Mouse (Mus musculus) forebrain, embryonic 13.5 days (tissue): ENCODE data around the gene Naglu. TPM values are rescaled to one million over a fixed set of nuclear protein-coding genes. Genes with fewer than 3 reads are reported as not detected.

ENCODE experiments used
- ATAC-seq: fragments of 200-750 bp; cut with Nextera tagmentation; 2 replicates; pipeline ENCODE4 v1.8.0; 2017
- H3K27ac ChIP-seq: fragments of 300-500 bp; sonication (generic); 2 replicates; pipeline ENCODE4 v1.5.1; 2015; ENCODE audit warnings: inconsistent platforms, mild to moderate bottlenecking, moderate library complexity
- H3K27me3 ChIP-seq: fragments of 300-500 bp; sonication (generic); 2 replicates; pipeline ENCODE4 v1.6.1; 2015; ENCODE audit warnings: mild to moderate bottlenecking, inconsistent platforms
- H3K36me3 ChIP-seq: fragments of 300-500 bp; sonication (generic); 2 replicates; pipeline ENCODE4 v1.6.1; 2015; ENCODE audit warnings: mild to moderate bottlenecking, inconsistent platforms; ENCODE audit not compliant: poor library complexity, severe bottlenecking
- H3K4me1 ChIP-seq: fragments of 300-500 bp; sonication (generic); 2 replicates; pipeline ENCODE4 v1.6.1; 2015; ENCODE audit warnings: inconsistent platforms
- H3K4me2 ChIP-seq: fragments of 300-500 bp; sonication (generic); 2 replicates; pipeline ENCODE4 v1.6.1; 2015; ENCODE audit warnings: inconsistent platforms, mild to moderate bottlenecking, moderate library complexity
- H3K4me3 ChIP-seq: fragments of 300-500 bp; sonication (generic); 2 replicates; pipeline ENCODE4 v1.5.1; 2015; ENCODE audit warnings: mild to moderate bottlenecking, inconsistent platforms
- H3K9ac ChIP-seq: fragments of 300-500 bp; sonication (generic); 2 replicates; pipeline ENCODE4 v1.6.1; 2015; ENCODE audit warnings: mild to moderate bottlenecking, inconsistent platforms
- H3K9me3 ChIP-seq: fragments of 300-500 bp; sonication (generic); replicated peaks from 2 replicates; pipeline ENCODE4 v1.6.1; 2016; ENCODE audit warnings: inconsistent platforms
- WGBS: fragments of 180-500 bp; shearing (Covaris S2); methylation state at CpG from one replicate; pipeline ENCODE4 v1.1.7; 2015; 5-methylcytosine and 5-hydroxymethylcytosine counted together
- polyA plus RNA-seq: library from polyadenylated mRNA; unstranded; fragments of >200 nt; fragmentation: Nextera tagmentation; extraction: Ambion mirVana; gene quantifications from 2 replicates; pipeline ENCODE4 v1.2.1, GENCODE M21; 2015

Naglu gene
- polyA plus RNA-seq, 1 experiment from 2014 or later: 4.8 TPM

- no peak overlapping the region for H3K9ac ChIP-seq
- H3K27me3 ChIP-seq: peaks cover 7% of the 10 kb centered on the region; the same call in 1 of the 2 replicates
- peaks cover 20% of the 10 kb centered on the region for H3K4me1 ChIP-seq
- H3K4me3 ChIP-seq: no peak overlapping the region
- 76% methylated on average over 14 of the region's 14 CpGs for WGBS
- no peak for ATAC-seq
- H3K27ac ChIP-seq: no peak overlapping the region
- no peak overlapping the region for H3K4me2 ChIP-seq
- no peaks in the 10 kb centered on the region for H3K9me3 ChIP-seq
- H3K36me3 ChIP-seq: no peaks in the 10 kb centered on the region
Observed at GRCm38 (mm10) chr11:101071810-101072428, 2.1 kb downstream of the Naglu start.

GRCm38 (mm10) chr11:101078121-101078520, 8.3 kb downstream of the Naglu start, which contains the start of gene Hsd17b1:
Gene Hsd17b1, plus strand, starts transcription at chr11:101078411.
- Histone ChIP-seq H3K27ac (no peak within 1 kb of the TSS), H3K36me3 (no peaks in the 10 kb centered on the region), H3K27me3 (peaks cover 53% of the 10 kb centered on the region), H3K9me3 (no peaks in the 10 kb centered on the region), H3K4me2 (no peak within 1 kb of the TSS), H3K4me1 (peaks cover 10% of the 10 kb centered on the region), H3K9ac (no peak within 1 kb of the TSS), H3K4me3 (no peak within 1 kb of the TSS)
- ATAC-seq: no peak
- 71% methylated on average over 9 of the region's 9 CpGs for WGBS

- no peak for ATAC-seq
- Histone ChIP-seq H3K9ac (0 out of 2 replicates have a peak overlapping the region, but pooled peaks have one; percentile 12), H3K4me3 (no peak overlapping the region), H3K4me1 (peaks cover 22% of the 10 kb centered on the region), H3K9me3 (no peaks in the 10 kb centered on the region), H3K36me3 (peaks cover 3% of the 10 kb centered on the region; the same call in 1 of the 2 replicates), H3K4me2 (peak overlapping the region; percentile 14; the same call in 1 of the 2 replicates), H3K27me3 (peaks cover 53% of the 10 kb centered on the region), H3K27ac (no peak overlapping the region)
- 2% methylated on average over 27 of the region's 27 CpGs for WGBS
Observed at GRCm38 (mm10) chr11:101079746-101080145, 9.9 kb downstream of the Naglu start.

- no peak overlapping the region for H3K4me3 ChIP-seq
- no peaks in the 10 kb centered on the region for H3K9me3 ChIP-seq
- H3K27me3 ChIP-seq: peaks cover 53% of the 10 kb centered on the region
- ATAC-seq: no peak
- peaks cover 9% of the 10 kb centered on the region; the same call in 1 of the 2 replicates for H3K36me3 ChIP-seq
- 60% methylated on average over 5 of the region's 5 CpGs for WGBS
- no peak overlapping the region for H3K9ac ChIP-seq
- peaks cover 22% of the 10 kb centered on the region for H3K4me1 ChIP-seq
- no peak overlapping the region for H3K4me2 ChIP-seq
- no peak overlapping the region for H3K27ac ChIP-seq
Observed at GRCm38 (mm10) chr11:101080421-101080820, 10.6 kb downstream of the Naglu start.

GRCm38 (mm10) chr11:101081659-101082058, 11.8 kb downstream of the Naglu start:
- Histone ChIP-seq H3K4me1 (peaks cover 34% of the 10 kb centered on the region), H3K27ac (peak overlapping the region; percentile 86; the same call in 1 of the 2 replicates), H3K27me3 (peaks cover 48% of the 10 kb centered on the region), H3K9me3 (no peaks in the 10 kb centered on the region), H3K4me3 (peak overlapping the region; percentile 69), H3K36me3 (peaks cover 14% of the 10 kb centered on the region; the same call in 1 of the 2 replicates), H3K9ac (peak overlapping the region; percentile 84), H3K4me2 (peak overlapping the region; percentile 99)
- 5% methylated on average over 10 of the region's 10 CpGs for WGBS
- ATAC-seq: no peak

- Histone ChIP-seq H3K9me3 (no peaks in the 10 kb centered on the region), H3K36me3 (peaks cover 14% of the 10 kb centered on the region; the same call in 1 of the 2 replicates), H3K4me3 (peak within 1 kb of the TSS; percentile 69), H3K27ac (peak within 1 kb of the TSS; percentile 86), H3K9ac (peak within 1 kb of the TSS; percentile 84), H3K4me2 (peak within 1 kb of the TSS; percentile 99), H3K4me1 (peaks cover 37% of the 10 kb centered on the region), H3K27me3 (peaks cover 40% of the 10 kb centered on the region)
- under 1% methylated on average over 51 of the region's 51 CpGs for WGBS
- ATAC-seq: peak; percentile 90
Observed at GRCm38 (mm10) chr11:101082208-101083082, 12.6 kb downstream of the Naglu start, which contains the start of gene Coasy. Gene Coasy, plus strand, starts transcription at chr11:101082565.

- H3K36me3 ChIP-seq: peaks cover 14% of the 10 kb centered on the region; the same call in 1 of the 2 replicates
- H3K27ac ChIP-seq: peak overlapping the region; percentile 86
- 35% methylated on average over 19 of the region's 19 CpGs for WGBS
- H3K9me3 ChIP-seq: no peaks in the 10 kb centered on the region
- H3K4me2 ChIP-seq: peak overlapping the region; percentile 99
- H3K9ac ChIP-seq: peak overlapping the region; percentile 84
- H3K4me3 ChIP-seq: peak overlapping the region; percentile 69
- ATAC-seq: peak; percentile 14; the same call in 1 of the 2 replicates
- H3K27me3 ChIP-seq: peaks cover 33% of the 10 kb centered on the region
- peaks cover 45% of the 10 kb centered on the region for H3K4me1 ChIP-seq
Observed at GRCm38 (mm10) chr11:101083083-101083697, 13.4 kb downstream of the Naglu start.

- no peak for ATAC-seq
- peaks cover 24% of the 10 kb centered on the region for H3K36me3 ChIP-seq
- no peak overlapping the region for H3K27ac ChIP-seq
- H3K4me1 ChIP-seq: peaks cover 49% of the 10 kb centered on the region
- H3K4me2 ChIP-seq: 0 out of 2 replicates have a peak overlapping the region, but pooled peaks have one; percentile 99
- H3K27me3 ChIP-seq: peaks cover 22% of the 10 kb centered on the region
- no peak overlapping the region for H3K9ac ChIP-seq
- H3K4me3 ChIP-seq: peak overlapping the region; percentile 10; the same call in 1 of the 2 replicates
- 89% methylated on average over 14 of the region's 14 CpGs for WGBS
- no peaks in the 10 kb centered on the region for H3K9me3 ChIP-seq
Observed at GRCm38 (mm10) chr11:101084246-101084645, 14.4 kb downstream of the Naglu start.

- no peak for ATAC-seq
- Histone ChIP-seq H3K4me2 (no peak overlapping the region), H3K27me3 (peaks cover 17% of the 10 kb centered on the region), H3K27ac (no peak overlapping the region), H3K36me3 (peaks cover 29% of the 10 kb centered on the region), H3K4me3 (no peak overlapping the region), H3K4me1 (peaks cover 49% of the 10 kb centered on the region), H3K9ac (no peak overlapping the region), H3K9me3 (no peaks in the 10 kb centered on the region)
- WGBS: 94% methylated on average over 12 of the region's 12 CpGs
Observed at GRCm38 (mm10) chr11:101084811-101085210, 15.0 kb downstream of the Naglu start.

- H3K4me2 ChIP-seq: peak overlapping the region; percentile 81; the same call in 1 of the 2 replicates
- 92% methylated on average over 18 of the region's 18 CpGs for WGBS
- H3K4me3 ChIP-seq: peak overlapping the region; percentile 84; the same call in 1 of the 2 replicates
- peaks cover 49% of the 10 kb centered on the region for H3K4me1 ChIP-seq
- H3K9me3 ChIP-seq: no peaks in the 10 kb centered on the region
- peaks cover 7% of the 10 kb centered on the region for H3K27me3 ChIP-seq
- ATAC-seq: no peak
- H3K27ac ChIP-seq: no peak overlapping the region
- H3K36me3 ChIP-seq: peaks cover 39% of the 10 kb centered on the region
- peak overlapping the region; percentile 93; the same call in 1 of the 2 replicates for H3K9ac ChIP-seq
Observed at GRCm38 (mm10) chr11:101085617-101086322, 16.0 kb downstream of the Naglu start.

- Histone ChIP-seq H3K4me2 (peak overlapping the region; percentile 81), H3K27me3 (peaks cover 2% of the 10 kb centered on the region), H3K9ac (peak overlapping the region; percentile 93), H3K27ac (peak overlapping the region; percentile 84), H3K4me1 (peaks cover 48% of the 10 kb centered on the region), H3K36me3 (peaks cover 44% of the 10 kb centered on the region), H3K9me3 (no peaks in the 10 kb centered on the region), H3K4me3 (peak overlapping the region; percentile 84)
- no peak for ATAC-seq
- WGBS: 81% methylated on average over 6 of the region's 6 CpGs
Observed at GRCm38 (mm10) chr11:101086323-101086674, 16.5 kb downstream of the Naglu start.
